Mouse (Mus musculus): ENCODE results near the gene Tbc1d22b. TPM values are rescaled to one million over a fixed set of nuclear protein-coding genes. Genes with fewer than 3 reads are reported as not detected.

The Tbc1d22b gene
- polyA plus RNA-seq (2014; fragmentation: Illumina TruSeq; extraction: RNeasy Lipid Tissue Mini Kit (QIAGEN cat#74804); ENCODE audit: low replicate concordance): 6.2 TPM

DNA sequence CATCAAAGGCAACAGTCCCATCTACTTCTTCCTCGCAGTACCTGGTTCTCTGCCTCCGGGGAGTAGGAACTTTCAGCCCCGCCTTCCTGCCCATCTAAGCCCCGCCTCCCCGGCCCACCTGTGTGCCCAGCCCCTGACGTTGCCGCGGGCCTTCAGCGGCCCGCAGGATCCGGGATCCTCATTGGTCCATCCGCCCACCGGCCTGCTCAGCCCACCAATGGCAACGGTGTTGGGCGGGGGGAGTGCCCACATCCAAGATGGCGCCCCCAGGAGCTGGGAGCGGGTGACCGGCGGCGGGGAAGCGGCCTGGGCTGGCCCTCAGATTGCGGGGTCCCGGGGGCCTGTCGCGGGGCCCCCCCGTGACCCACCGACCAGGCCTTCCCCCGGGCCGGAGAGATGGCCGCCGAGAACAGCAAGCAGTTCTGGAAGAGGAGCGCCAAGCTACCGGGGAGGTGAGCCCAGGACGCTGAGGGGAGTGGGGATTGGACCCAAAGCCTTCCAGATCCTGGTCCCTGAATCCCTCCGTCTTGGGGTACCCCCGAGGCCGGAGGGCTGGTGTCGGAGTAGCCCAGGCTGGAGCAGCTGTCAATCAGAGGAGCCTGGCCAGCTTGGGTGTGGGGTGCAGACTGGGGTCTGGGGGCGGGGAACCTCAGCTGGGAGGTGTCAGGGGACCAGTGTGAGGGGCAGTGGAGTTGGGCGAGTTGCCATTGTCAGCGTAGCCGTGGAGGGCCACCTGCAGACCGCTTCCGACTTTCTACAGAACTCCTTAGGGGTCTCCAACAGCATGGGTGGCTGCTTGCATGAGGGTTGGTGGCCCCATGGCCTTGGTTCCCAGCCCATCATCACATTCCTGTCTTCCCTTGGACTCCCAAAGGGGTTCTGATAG is at the start of gene Tbc1d22b, which contains the start of gene Gm17657:
TSS of gene Tbc1d22b (plus strand) at position 243 of the 886 bp plus-strand sequence.
TSS of gene Gm17657 (minus strand) at position 96 of the 886 bp plus-strand sequence.

DNA sequence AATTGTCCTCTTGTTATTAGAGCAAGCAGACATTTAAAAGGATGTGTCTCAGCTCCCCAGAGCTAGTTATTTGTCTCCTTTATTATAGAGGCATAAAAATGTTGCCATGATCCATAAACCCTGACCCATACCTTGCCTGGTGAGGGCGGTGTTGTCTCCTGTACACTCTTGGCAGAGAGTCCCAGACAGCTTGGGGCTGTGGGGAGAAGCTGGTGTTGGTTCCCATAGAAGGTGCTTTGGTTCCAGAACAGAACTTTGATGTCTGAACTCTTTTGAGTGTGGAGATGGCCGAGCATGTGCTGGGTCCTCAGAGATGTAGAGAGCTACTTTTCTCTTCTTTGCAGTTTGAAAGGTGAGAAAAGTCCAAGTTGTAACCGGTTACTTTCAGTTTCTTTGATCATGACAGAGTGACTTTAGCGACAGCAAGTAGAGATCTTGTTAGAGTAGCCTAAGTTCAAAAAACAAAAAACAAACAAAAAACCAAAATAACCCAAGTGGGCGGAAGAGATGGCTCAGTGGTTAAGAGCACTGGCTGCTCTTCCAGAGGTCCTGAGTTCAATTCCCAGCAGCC is 2.7 kb downstream of the Tbc1d22b start, which contains the start of gene Tmem217:
TSS of gene Tmem217 (minus strand) at position 224 of the 571 bp plus-strand sequence.

GRCm38 (mm10) chr17:29614115-29615023 is 64.8 kb downstream of the Tbc1d22b start, which contains the start of the genes Rnf8 and Gm28043:
Gene Rnf8 (plus strand): TSS chr17:29614790.
Gene Gm28043 (plus strand): TSS chr17:29614876.

Other genes starting within 250 kb of the Tbc1d22b start
- gene Pi16, start 232.1 kb upstream of the Tbc1d22b start, polyA plus RNA-seq (2014; fragmentation: Illumina TruSeq; extraction: RNeasy Lipid Tissue Mini Kit (QIAGEN cat#74804); ENCODE audit: low replicate concordance): not detected
- gene Mtch1, start 201.9 kb upstream of the Tbc1d22b start, polyA plus RNA-seq (2014; fragmentation: Illumina TruSeq; extraction: RNeasy Lipid Tissue Mini Kit (QIAGEN cat#74804); ENCODE audit: low replicate concordance): 2.2 TPM
- 0.63 TPM for gene Fgd2, start 188.9 kb upstream of the Tbc1d22b start, polyA plus RNA-seq (2014; fragmentation: Illumina TruSeq; extraction: RNeasy Lipid Tissue Mini Kit (QIAGEN cat#74804); ENCODE audit: low replicate concordance)
- 66.6 TPM for gene Pim1, start 59.0 kb upstream of the Tbc1d22b start, polyA plus RNA-seq (2014; fragmentation: Illumina TruSeq; extraction: RNeasy Lipid Tissue Mini Kit (QIAGEN cat#74804); ENCODE audit: low replicate concordance)
- gene Gm17657, start 147 bp upstream of the Tbc1d22b start, polyA plus RNA-seq (2014; fragmentation: Illumina TruSeq; extraction: RNeasy Lipid Tissue Mini Kit (QIAGEN cat#74804); ENCODE audit: low replicate concordance): not detected
- gene Tmem217, start 2.6 kb downstream of the Tbc1d22b start, polyA plus RNA-seq (2014; fragmentation: Illumina TruSeq; extraction: RNeasy Lipid Tissue Mini Kit (QIAGEN cat#74804); ENCODE audit: low replicate concordance): not detected
- gene Rnf8, start 65.0 kb downstream of the Tbc1d22b start, polyA plus RNA-seq (2014; fragmentation: Illumina TruSeq; extraction: RNeasy Lipid Tissue Mini Kit (QIAGEN cat#74804); ENCODE audit: low replicate concordance): 11.1 TPM
- 1.4 TPM for gene Gm28043, start 65.1 kb downstream of the Tbc1d22b start, polyA plus RNA-seq (2014; fragmentation: Illumina TruSeq; extraction: RNeasy Lipid Tissue Mini Kit (QIAGEN cat#74804); ENCODE audit: low replicate concordance)
- 10.9 TPM for gene Cmtr1, start 110.8 kb downstream of the Tbc1d22b start, polyA plus RNA-seq (2014; fragmentation: Illumina TruSeq; extraction: RNeasy Lipid Tissue Mini Kit (QIAGEN cat#74804); ENCODE audit: low replicate concordance)
- gene Ccdc167, start 167.3 kb downstream of the Tbc1d22b start, polyA plus RNA-seq (2014; fragmentation: Illumina TruSeq; extraction: RNeasy Lipid Tissue Mini Kit (QIAGEN cat#74804); ENCODE audit: low replicate concordance): 4.0 TPM

Data from small intestine, adult 10 weeks (tissue).